Mouse (Mus musculus) ES-E14 (cell line): ENCODE measurements around the gene Arid5b.

ENCODE experiments used
- CHD2 ChIP-seq: IDR thresholded peaks from 2 replicates; pipeline ENCODE4 v1.6.1; 2014; ENCODE audit warnings: mild to moderate bottlenecking, low read depth, low read length, inconsistent platforms
- HCFC1 ChIP-seq: IDR thresholded peaks from 2 replicates; pipeline ENCODE4 v1.6.1; 2012; ENCODE audit warnings: low read length, inconsistent platforms, borderline replicate concordance; ENCODE audit not compliant: insufficient read depth
- MAFK ChIP-seq: IDR thresholded peaks from 2 replicates; pipeline ENCODE4 v1.6.1; 2014; ENCODE audit warnings: mild to moderate bottlenecking, low read depth, low read length, inconsistent platforms; ENCODE audit not compliant: insufficient read depth
- ZNF384 ChIP-seq: IDR thresholded peaks from 2 replicates; pipeline ENCODE4 v1.6.1; 2012; ENCODE audit warnings: low read depth, low read length, inconsistent platforms

- TF ChIP-seq CHD2 (no peak), HCFC1 (no peak), ZNF384 (no peak), MAFK (no peak)
Observed at GRCm38 (mm10) chr10:68189847-68190246, 88.7 kb downstream of the Arid5b start.
